Mouse (Mus musculus) liver, embryonic 11.5 days (tissue): Measurements from ENCODE around the gene Cntnap1. TPM values are rescaled to one million over a fixed set of nuclear protein-coding genes. Genes with fewer than 3 reads are reported as not detected.
A peak's percentile ranks its signal among the peaks of the same experiment; 100 is the strongest.

Experiments used
- ATAC-seq: fragments of 200-750 bp; cut with Nextera tagmentation; replicated peaks from 2 replicates; pipeline ENCODE4 v1.8.0; 2017; ENCODE audit warnings: moderate number of reproducible peaks, mild to moderate bottlenecking, moderate TSS enrichment, moderate library complexity; ENCODE audit not compliant: low FRiP score
- DNase-seq: peaks from one replicate; pipeline ENCODE4 v3.0.0-alpha.2; 2017; ENCODE audit warnings: low spot score
- H3K27ac ChIP-seq: fragments of 300-500 bp; sonication (generic); 2 replicates; pipeline ENCODE4 v1.5.1; 2014; ENCODE audit warnings: mild to moderate bottlenecking, low read depth, low read length, control low read depth
- H3K27me3 ChIP-seq: fragments of 300-500 bp; sonication (generic); replicated peaks from 2 replicates; pipeline ENCODE4 v1.6.1; 2014; ENCODE audit warnings: low read length, mixed read lengths; ENCODE audit not compliant: control insufficient read depth, insufficient read depth
- H3K36me3 ChIP-seq: fragments of 300-500 bp; sonication (generic); 2 replicates; pipeline ENCODE4 v1.6.1; 2014; ENCODE audit warnings: mild to moderate bottlenecking, low read length, moderate library complexity, mixed read lengths; ENCODE audit not compliant: control insufficient read depth, insufficient read depth
- H3K4me1 ChIP-seq: fragments of 300-500 bp; sonication (generic); replicated peaks from 2 replicates; pipeline ENCODE4 v1.6.1; 2014; ENCODE audit warnings: low read length, mixed read lengths; ENCODE audit not compliant: control insufficient read depth, insufficient read depth
- H3K4me2 ChIP-seq: fragments of 300-500 bp; sonication (generic); 2 replicates; pipeline ENCODE4 v1.6.1; 2014; ENCODE audit warnings: mild to moderate bottlenecking, control low read depth, moderate library complexity
- H3K4me3 ChIP-seq: fragments of 300-500 bp; sonication (generic); 2 replicates; pipeline ENCODE4 v1.5.1; 2014; ENCODE audit warnings: low read depth, low read length, control low read depth
- H3K9ac ChIP-seq: fragments of 300-500 bp; sonication (generic); 2 replicates; pipeline ENCODE4 v1.6.1; 2014; ENCODE audit warnings: low read depth, low read length, control low read depth
- H3K9me3 ChIP-seq: fragments of 300-500 bp; sonication (generic); 2 replicates; pipeline ENCODE4 v1.6.1; 2016; ENCODE audit warnings: low read length, inconsistent platforms, mixed read lengths; ENCODE audit not compliant: control insufficient read depth
- WGBS: fragments of 180-500 bp; shearing (Covaris S2); extraction: QIAGEN DNeasy Blood & Tissue Kit; methylation state at CpG from one replicate; pipeline ENCODE4 v1.1.7; 2014; 5-methylcytosine and 5-hydroxymethylcytosine counted together
- polyA plus RNA-seq: library from polyadenylated mRNA; unstranded; fragments of >200 nt; fragmentation: Nextera tagmentation; extraction: Ambion mirVana; gene quantifications from 2 replicates; pipeline ENCODE4 v1.2.1, GENCODE M21; 2014

Cntnap1 gene
- polyA plus RNA-seq, 1 experiment from 2014 or later, result 0.40 TPM

DNA sequence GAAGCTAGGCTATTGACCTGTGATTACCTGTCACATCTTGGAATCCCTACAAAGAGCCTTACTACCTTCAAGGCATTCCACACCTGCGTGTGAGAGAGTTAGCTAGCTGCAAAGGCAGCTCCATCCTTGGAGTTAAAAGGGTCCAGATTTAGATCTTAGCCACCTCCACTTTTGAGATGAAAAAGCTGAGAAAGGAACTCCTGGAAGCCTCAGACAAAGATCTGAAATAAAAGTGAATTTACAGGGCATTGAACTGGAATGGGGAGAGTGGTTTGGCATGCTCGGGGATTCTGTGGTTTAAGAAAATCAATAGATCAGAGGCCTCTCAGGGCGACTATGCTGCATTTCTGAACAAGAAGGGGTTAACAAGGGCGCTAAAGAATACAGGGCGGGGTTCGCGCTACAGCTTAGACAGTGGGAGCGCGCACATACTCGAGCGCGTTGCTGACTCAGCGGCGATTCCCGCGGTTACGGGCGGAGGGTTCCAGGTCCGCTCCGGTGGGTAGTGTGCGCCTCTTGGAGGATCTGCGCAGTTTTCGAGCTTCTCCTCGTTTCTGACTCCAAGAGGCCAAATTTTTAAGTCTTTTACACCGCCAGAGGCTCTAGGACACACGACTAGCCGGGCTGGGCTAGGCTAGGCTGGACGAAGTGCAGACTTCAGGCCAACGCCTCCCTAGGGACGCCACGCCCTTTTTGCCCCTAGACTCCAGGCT is 1.6 kb downstream of the Cntnap1 start:
- Histone ChIP-seq H3K4me1 (peaks cover 54% of the 10 kb centered on the region), H3K4me2 (peak overlapping the region; percentile 88), H3K27me3 (peaks cover 99% of the 10 kb centered on the region), H3K9ac (peak overlapping the region; percentile 43; the same call in 1 of the 2 replicates), H3K27ac (peak overlapping the region; percentile 68), H3K4me3 (peak overlapping the region; percentile 57), H3K9me3 (no peaks in the 10 kb centered on the region), H3K36me3 (0 out of 2 replicates have a peak, but pooled peaks cover 2% of the 10 kb centered on the region)
- ATAC-seq (peak; percentile 48; the same call in 1 of the 2 replicates), DNase-seq (peak; percentile 77)
- WGBS, result 0% methylated on average over 31 of the region's 31 CpGs

DNA sequence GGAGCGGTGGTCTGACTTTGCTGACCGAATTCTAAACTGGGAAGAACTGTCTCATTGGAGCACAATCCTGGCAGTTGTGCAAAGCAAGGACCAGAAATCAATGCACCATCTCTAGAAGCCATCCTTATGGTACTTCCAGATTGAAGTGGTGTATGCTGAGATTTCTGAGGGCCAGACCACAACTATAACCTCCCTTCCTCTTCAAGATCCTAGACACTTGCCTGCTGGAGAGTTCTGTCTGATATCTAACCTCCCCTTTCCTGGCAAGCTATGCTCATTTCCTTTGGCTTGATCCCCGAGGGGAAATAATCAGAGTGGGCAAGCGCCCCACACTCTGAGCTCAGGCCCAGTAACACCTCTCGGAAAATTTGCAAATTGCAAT is 2.1 kb downstream of the Cntnap1 start:
- Histone ChIP-seq H3K27me3 (peaks cover 99% of the 10 kb centered on the region), H3K27ac (peak overlapping the region; percentile 68), H3K4me2 (peak overlapping the region; percentile 88), H3K9me3 (no peaks in the 10 kb centered on the region), H3K4me1 (peaks cover 54% of the 10 kb centered on the region), H3K36me3 (no peaks in the 10 kb centered on the region), H3K4me3 (peak overlapping the region; percentile 57), H3K9ac (peak overlapping the region; percentile 43; the same call in 1 of the 2 replicates)
- DNase-seq (no peak), ATAC-seq (no peak)
- 10% methylated on average over 5 of the region's 5 CpGs for WGBS

- Histone ChIP-seq H3K9me3 (no peaks in the 10 kb centered on the region), H3K27me3 (peaks cover 99% of the 10 kb centered on the region), H3K27ac (no peak overlapping the region), H3K4me2 (peak overlapping the region; percentile 73), H3K4me3 (peak overlapping the region; percentile 40; the same call in 1 of the 2 replicates), H3K9ac (0 out of 2 replicates have a peak overlapping the region, but pooled peaks have one; percentile 2), H3K36me3 (no peaks in the 10 kb centered on the region), H3K4me1 (peaks cover 49% of the 10 kb centered on the region)
- WGBS, result 11% methylated on average over 11 of the region's 11 CpGs
- DNase-seq, result no peak
- ATAC-seq, result no peak
These were observed 2.8 kb downstream of the Cntnap1 start for GRCm38 (mm10) chr11:101173112-101173511.

DNA sequence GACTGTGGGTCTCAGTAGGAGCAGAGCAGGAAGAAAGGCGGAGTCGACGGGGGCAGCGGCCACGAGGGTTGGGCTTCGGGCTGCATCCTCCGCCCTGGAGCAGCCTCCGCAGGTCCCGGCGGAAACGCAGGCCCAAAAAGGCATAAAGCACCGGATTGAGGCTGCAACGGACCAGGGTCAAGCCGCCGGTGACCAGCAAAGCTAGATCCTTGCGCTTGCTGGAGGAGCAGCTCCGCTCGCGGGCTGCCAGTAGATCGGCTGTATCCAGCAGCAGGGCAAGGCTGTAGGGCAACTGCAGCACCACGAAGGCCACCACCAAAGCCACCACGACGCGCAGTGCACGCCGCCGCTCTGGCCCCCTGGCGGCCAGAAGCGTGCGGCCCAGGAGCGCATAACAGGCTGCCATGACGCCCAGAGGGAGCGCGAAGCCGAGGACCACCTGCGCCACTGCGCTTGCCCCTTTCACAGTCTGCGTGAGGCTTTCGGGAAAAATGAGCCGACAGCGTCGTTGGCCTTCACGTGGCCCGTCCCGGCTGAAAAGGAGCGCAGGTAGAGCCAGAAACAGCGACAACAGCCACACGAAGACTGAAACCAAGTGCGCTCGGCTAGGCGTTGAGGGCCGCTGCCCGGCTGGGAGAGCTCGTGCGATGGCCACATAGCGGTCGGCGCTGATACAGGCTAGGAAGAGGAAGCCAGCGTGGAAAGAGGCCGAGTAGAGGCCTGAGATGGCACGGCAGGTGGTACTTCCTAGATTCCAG is 3.5 kb downstream of the Cntnap1 start:
- peaks cover 46% of the 10 kb centered on the region for H3K4me1 ChIP-seq
- peak overlapping the region; percentile 73 for H3K4me2 ChIP-seq
- DNase-seq (peak; percentile 81), ATAC-seq (peak; percentile 61)
- WGBS, result 2% methylated on average over 61 of the region's 61 CpGs
- peaks cover 99% of the 10 kb centered on the region for H3K27me3 ChIP-seq
- H3K4me3 ChIP-seq, result peak overlapping the region; percentile 40
- peak overlapping the region; percentile 26; the same call in 1 of the 2 replicates for H3K9ac ChIP-seq
- no peaks in the 10 kb centered on the region for H3K9me3 ChIP-seq
- H3K36me3 ChIP-seq, result no peaks in the 10 kb centered on the region
- peak overlapping the region; percentile 45; the same call in 1 of the 2 replicates for H3K27ac ChIP-seq

GRCm38 (mm10) chr11:101174389-101174745 is 4.0 kb downstream of the Cntnap1 start:
- peak overlapping the region; percentile 73 for H3K4me2 ChIP-seq
- WGBS, result 32% methylated on average over 9 of the region's 9 CpGs
- H3K4me3 ChIP-seq, result peak overlapping the region; percentile 40; the same call in 1 of the 2 replicates
- DNase-seq (no peak), ATAC-seq (no peak)
- H3K9me3 ChIP-seq, result no peaks in the 10 kb centered on the region
- peaks cover 95% of the 10 kb centered on the region for H3K27me3 ChIP-seq
- peaks cover 40% of the 10 kb centered on the region for H3K4me1 ChIP-seq
- no peaks in the 10 kb centered on the region for H3K36me3 ChIP-seq
- H3K27ac ChIP-seq, result peak overlapping the region; percentile 9; the same call in 1 of the 2 replicates
- H3K9ac ChIP-seq, result no peak overlapping the region; the same call in 1 of the 2 replicates

- Histone ChIP-seq H3K9ac (no peak within 1 kb of the TSS; the same call in 1 of the 2 replicates), H3K4me1 (peaks cover 34% of the 10 kb centered on the region), H3K4me3 (peak within 1 kb of the TSS; percentile 40), H3K27ac (peak within 1 kb of the TSS; percentile 9; the same call in 1 of the 2 replicates), H3K9me3 (no peaks in the 10 kb centered on the region), H3K27me3 (peaks cover 88% of the 10 kb centered on the region), H3K4me2 (peak within 1 kb of the TSS; percentile 73), H3K36me3 (no peaks in the 10 kb centered on the region)
- 30% methylated on average over 14 of the region's 14 CpGs for WGBS
- no peak for ATAC-seq
- DNase-seq, result no peak
These were observed 4.7 kb downstream of the Cntnap1 start, which contains the start of gene Ccr10 for GRCm38 (mm10) chr11:101174851-101175628. Gene Ccr10, minus strand, starts transcription at chr11:101175443.

DNA sequence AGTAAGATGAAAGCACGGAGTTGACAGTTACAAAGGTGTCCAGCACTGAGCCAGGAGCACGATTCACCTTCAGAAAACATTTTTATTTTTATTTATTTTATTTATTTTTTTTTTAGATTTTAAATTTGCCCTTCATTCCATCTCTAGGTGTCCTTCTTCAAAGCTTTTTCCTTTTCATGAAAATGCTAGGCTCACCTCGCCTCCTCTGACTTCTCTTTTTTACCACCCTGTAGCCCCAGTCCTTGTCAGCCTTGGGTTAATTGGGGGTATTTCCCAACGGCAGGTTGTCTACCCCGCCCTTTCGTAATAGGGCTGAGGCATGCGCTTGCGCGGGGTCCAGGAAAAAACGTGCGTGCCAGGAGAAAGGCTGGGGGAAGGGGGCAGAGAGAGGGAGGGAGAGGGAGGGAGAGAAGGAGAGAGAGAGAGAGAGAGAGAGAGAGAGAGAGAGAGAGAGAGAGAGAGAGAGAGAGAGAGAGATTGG is 5.4 kb downstream of the Cntnap1 start:
- DNase-seq (no peak), ATAC-seq (no peak)
- Histone ChIP-seq H3K4me1 (peaks cover 30% of the 10 kb centered on the region), H3K27me3 (peaks cover 81% of the 10 kb centered on the region), H3K9me3 (no peaks in the 10 kb centered on the region), H3K4me3 (peak overlapping the region; percentile 31), H3K4me2 (peak overlapping the region; percentile 48), H3K36me3 (no peaks in the 10 kb centered on the region), H3K9ac (no peak overlapping the region), H3K27ac (no peak overlapping the region)
- 16% methylated on average over 11 of the region's 11 CpGs for WGBS

- 3% methylated on average over 25 of the region's 25 CpGs for WGBS
These were observed 5.9 kb downstream of the Cntnap1 start for GRCm38 (mm10) chr11:101176117-101176691.

More at GRCm38 (mm10) chr11:101176117-101176691, 5.9 kb downstream of the Cntnap1 start:
- H3K4me1 ChIP-seq, result peaks cover 30% of the 10 kb centered on the region
- ATAC-seq (no peak), DNase-seq (no peak)
- H3K4me3 ChIP-seq, result peak overlapping the region; percentile 31
- no peaks in the 10 kb centered on the region for H3K9me3 ChIP-seq
- H3K36me3 ChIP-seq, result no peaks in the 10 kb centered on the region
- H3K27me3 ChIP-seq, result peaks cover 76% of the 10 kb centered on the region
- H3K9ac ChIP-seq, result no peak overlapping the region
- H3K4me2 ChIP-seq, result peak overlapping the region; percentile 48
- H3K27ac ChIP-seq, result no peak overlapping the region
